Mouse (Mus musculus) liver, postnatal 0 days (tissue): ENCODE measurements around the gene Matk. TPM values are rescaled to one million over a fixed set of nuclear protein-coding genes. Genes with fewer than 3 reads are reported as not detected.

ENCODE experiments used
- ATAC-seq: fragments of 200-750 bp; cut with Nextera tagmentation; 2 replicates; pipeline ENCODE4 v1.8.0; 2017; ENCODE audit warnings: mild to moderate bottlenecking, moderate library complexity
- DNase-seq: peaks from one replicate; pipeline ENCODE4 v3.0.0-alpha.2; 2016
- H3K27ac ChIP-seq: fragments of 300-500 bp; sonication (generic); 2 replicates; pipeline ENCODE4 v1.5.1; 2014; ENCODE audit warnings: antibody characterized with exemption, moderate library complexity, mild to moderate bottlenecking, low read depth
- H3K27me3 ChIP-seq: fragments of 300-500 bp; sonication (generic); 2 replicates; pipeline ENCODE4 v1.6.1; 2014; ENCODE audit warnings: low read length, control low read depth, mixed read lengths; ENCODE audit not compliant: insufficient read depth
- H3K36me3 ChIP-seq: fragments of 300-500 bp; sonication (generic); replicated peaks from 2 replicates; pipeline ENCODE4 v1.6.1; 2014; ENCODE audit warnings: mild to moderate bottlenecking, control low read depth, low read length, moderate library complexity, mixed read lengths; ENCODE audit not compliant: insufficient read depth
- H3K4me1 ChIP-seq: fragments of 300-500 bp; sonication (generic); 2 replicates; pipeline ENCODE4 v1.6.1; 2014; ENCODE audit warnings: antibody characterized with exemption, mild to moderate bottlenecking, control low read depth; ENCODE audit not compliant: insufficient read depth
- H3K4me2 ChIP-seq: fragments of 300-500 bp; sonication (generic); 2 replicates; pipeline ENCODE4 v1.6.1; 2014; ENCODE audit warnings: low read depth, mild to moderate bottlenecking, low read length, moderate library complexity, mixed read lengths
- H3K4me3 ChIP-seq: fragments of 300-500 bp; sonication (generic); 2 replicates; pipeline ENCODE4 v1.5.1; 2014; ENCODE audit warnings: low read depth, low read length
- H3K9ac ChIP-seq: fragments of 300-500 bp; sonication (generic); replicated peaks from 2 replicates; pipeline ENCODE4 v1.6.1; 2014; ENCODE audit warnings: mild to moderate bottlenecking, moderate library complexity
- H3K9me3 ChIP-seq: fragments of 300-500 bp; sonication (generic); 2 replicates; pipeline ENCODE4 v1.6.1; 2016; ENCODE audit warnings: mild to moderate bottlenecking, control low read depth, low read length, mixed read lengths
- CTCF ChIP-seq: sonication (generic); IDR thresholded peaks from 2 replicates; pipeline ENCODE4 v1.5.1; 2016; ENCODE audit warnings: antibody characterized with exemption, low read depth
- EP300 ChIP-seq: IDR thresholded peaks from 2 replicates; pipeline ENCODE4 v1.6.1; 2016; ENCODE audit warnings: antibody characterized with exemption, low read depth, mild to moderate bottlenecking
- WGBS: fragments of 180-500 bp; shearing (Covaris S2); extraction: QIAGEN DNeasy Blood & Tissue Kit; methylation state at CpG from one replicate; pipeline ENCODE4 v1.1.7; 2014; ENCODE audit not compliant: insufficient replicate concordance; 5-methylcytosine and 5-hydroxymethylcytosine counted together
- polyA plus RNA-seq: library from polyadenylated mRNA; unstranded; fragments of >200 nt; fragmentation: Nextera tagmentation; extraction: Ambion mirVana; gene quantifications from 2 replicates; pipeline ENCODE4 v1.2.1, GENCODE M21; 2015

The Matk gene
- polyA plus RNA-seq, 1 experiment from 2014 or later: 1.7 TPM

- peaks cover 54% of the 10 kb centered on the region for H3K27me3 ChIP-seq
These were observed 2.2 kb downstream of the Matk start for GRCm38 (mm10) chr10:81254886-81255285.

GRCm38 (mm10) chr10:81257158-81258039 lies 4.7 kb downstream of the Matk start:
- ATAC-seq: peak; percentile 12; the same call in 1 of the 2 replicates
- Histone ChIP-seq H3K9ac (0 out of 2 replicates have a peak overlapping the region, but pooled peaks have one; percentile 22), H3K9me3 (peaks cover 7% of the 10 kb centered on the region), H3K27me3 (peaks cover 46% of the 10 kb centered on the region), H3K27ac (no peak overlapping the region), H3K4me3 (peak overlapping the region; percentile 33), H3K4me1 (peaks cover 5% of the 10 kb centered on the region; the same call in 1 of the 2 replicates), H3K36me3 (0 out of 2 replicates have a peak, but pooled peaks cover under 1% of the 10 kb centered on the region), H3K4me2 (peak overlapping the region; percentile 69)
- DNase-seq: no peak
- TF ChIP-seq EP300 (no peak), CTCF (no peak)
- WGBS: 2% methylated on average over 62 of the region's 62 CpGs

More at GRCm38 (mm10) chr10:81254886-81255285, 2.2 kb downstream of the Matk start:
- 18% methylated on average over 1 of the region's 1 CpGs for WGBS
- ATAC-seq: no peak
- Histone ChIP-seq H3K36me3 (no peaks in the 10 kb centered on the region), H3K27ac (no peak overlapping the region), H3K9me3 (no peaks in the 10 kb centered on the region), H3K9ac (no peak overlapping the region), H3K4me3 (no peak overlapping the region), H3K4me1 (peaks cover 12% of the 10 kb centered on the region), H3K4me2 (no peak overlapping the region)
- TF ChIP-seq EP300: no peak
- TF ChIP-seq CTCF: no peak
- no peak for DNase-seq

DNA sequence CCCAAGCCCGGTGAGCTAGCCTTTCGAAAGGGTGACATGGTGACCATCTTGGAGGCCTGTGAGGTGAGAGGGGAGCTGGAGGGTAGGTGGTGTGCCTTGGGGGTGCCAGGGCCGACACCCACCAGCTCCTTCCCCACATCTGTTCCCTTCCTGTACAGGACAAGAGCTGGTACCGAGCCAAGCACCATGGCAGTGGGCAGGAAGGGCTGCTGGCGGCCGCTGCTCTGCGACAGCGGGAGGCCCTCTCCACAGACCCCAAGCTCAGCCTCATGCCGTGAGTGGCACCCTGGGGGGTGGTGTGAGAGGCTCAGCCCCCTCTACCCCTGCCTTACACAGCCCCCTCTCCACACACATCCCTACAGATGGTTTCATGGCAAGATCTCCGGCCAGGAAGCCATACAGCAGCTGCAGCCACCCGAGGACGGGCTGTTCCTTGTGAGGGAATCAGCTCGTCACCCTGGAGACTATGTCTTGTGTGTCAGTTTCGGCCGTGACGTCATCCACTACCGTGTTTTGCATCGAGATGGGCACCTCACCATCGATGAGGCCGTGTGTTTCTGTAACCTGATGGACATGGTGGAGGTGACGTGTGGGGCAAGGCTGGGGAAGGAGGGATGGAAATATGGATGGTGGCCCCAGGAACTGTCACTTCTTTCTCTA lies 6.6 kb downstream of the Matk start:
- WGBS: 56% methylated on average over 21 of the region's 21 CpGs
- Histone ChIP-seq H3K9me3 (peaks cover 7% of the 10 kb centered on the region), H3K36me3 (peaks cover 12% of the 10 kb centered on the region), H3K9ac (no peak overlapping the region), H3K4me1 (peaks cover 5% of the 10 kb centered on the region; the same call in 1 of the 2 replicates), H3K27me3 (peaks cover 31% of the 10 kb centered on the region), H3K4me2 (no peak overlapping the region), H3K4me3 (no peak overlapping the region), H3K27ac (no peak overlapping the region)
- DNase-seq (no peak), ATAC-seq (no peak)
- TF ChIP-seq EP300 (no peak), CTCF (no peak)

DNA sequence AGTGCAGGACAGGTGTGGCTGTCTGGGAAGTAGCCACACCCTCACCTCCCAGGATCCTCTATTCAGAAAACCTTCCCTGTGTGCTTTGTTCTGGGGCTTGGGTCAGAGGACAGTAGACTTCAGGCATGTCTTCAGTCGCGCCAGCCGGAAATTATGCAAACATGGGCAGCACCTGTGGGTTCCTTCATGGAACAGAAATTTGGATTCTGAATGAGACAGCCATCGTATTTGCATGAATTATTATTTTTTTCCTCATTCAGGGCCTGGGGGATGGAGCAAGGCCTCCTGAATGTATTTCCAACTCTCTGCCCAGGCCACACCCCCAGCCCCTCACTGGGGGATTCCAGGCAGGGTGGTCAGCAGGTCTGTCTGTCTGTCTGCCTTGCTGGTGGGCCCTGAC lies 8.3 kb downstream of the Matk start:
- Histone ChIP-seq H3K9ac (no peak overlapping the region), H3K27me3 (peaks cover 28% of the 10 kb centered on the region), H3K4me3 (no peak overlapping the region), H3K4me2 (no peak overlapping the region), H3K36me3 (peaks cover 20% of the 10 kb centered on the region), H3K9me3 (peaks cover 7% of the 10 kb centered on the region), H3K27ac (no peak overlapping the region), H3K4me1 (peaks cover 10% of the 10 kb centered on the region; the same call in 1 of the 2 replicates)
- TF ChIP-seq EP300: no peak
- TF ChIP-seq CTCF: no peak
- ATAC-seq (no peak), DNase-seq (no peak)
- WGBS: 94% methylated on average over 4 of the region's 4 CpGs

DNA sequence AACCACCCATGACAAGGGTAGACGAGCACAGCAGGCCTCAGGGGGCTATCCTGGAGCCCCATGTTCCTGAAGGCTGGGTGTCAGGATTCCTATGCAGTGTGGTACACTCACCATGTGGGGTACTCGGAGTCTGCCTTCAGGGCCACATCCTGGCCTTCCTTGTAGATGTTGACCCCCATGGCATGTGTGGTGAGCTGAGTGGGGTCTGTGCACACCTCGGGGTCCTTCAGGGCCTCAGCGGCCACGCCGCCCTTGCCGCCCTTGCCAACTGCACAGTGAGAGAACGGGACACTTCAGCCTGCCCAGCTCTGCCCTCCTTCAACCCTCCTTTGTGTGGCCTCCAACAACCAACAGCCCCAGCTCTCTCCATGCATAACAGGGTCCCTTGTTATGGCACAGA lies 12.8 kb downstream of the Matk start:
- WGBS: 88% methylated on average over 8 of the region's 8 CpGs
- no peak for DNase-seq
- Histone ChIP-seq H3K27ac (no peak overlapping the region), H3K36me3 (peaks cover 20% of the 10 kb centered on the region), H3K4me1 (peaks cover 22% of the 10 kb centered on the region), H3K4me3 (no peak overlapping the region), H3K9ac (0 out of 2 replicates have a peak overlapping the region, but pooled peaks have one; percentile 72), H3K27me3 (no peaks in the 10 kb centered on the region), H3K9me3 (peaks cover 2% of the 10 kb centered on the region), H3K4me2 (peak overlapping the region; percentile 81; the same call in 1 of the 2 replicates)
- ATAC-seq: no peak
- no peak for TF ChIP-seq CTCF
- TF ChIP-seq EP300: no peak
